Mouse (Mus musculus) kidney, postnatal 14 days (tissue): ENCODE measurements around the gene Rnf13.
A peak's percentile ranks its signal among the peaks of the same experiment; 100 is the strongest.
"Not testable (repeated sequence)": the region's sequence is repeated elsewhere in the genome, so short reads cannot be mapped to it uniquely, and the experiment has no call there.

Experiments
- DNase-seq: peaks from one replicate; pipeline ENCODE4 v3.0.0; 2022; ENCODE audit warnings: mixed read lengths

Gene Rnf13

GRCm38 (mm10) chr3:57735511-57736370 is at the start of gene Rnf13:
Gene Rnf13, plus strand, starts transcription at chr3:57736062.
- peak; percentile 98 for DNase-seq

GRCm38 (mm10) chr3:57691772-57692171 is 44.1 kb upstream of the Rnf13 start:
- DNase-seq = no peak

GRCm38 (mm10) chr3:57692719-57693118 is 43.1 kb upstream of the Rnf13 start, which contains the start of gene Ankub1:
Gene Ankub1, minus strand, starts transcription at chr3:57692799.
- DNase-seq = no peak

- DNase-seq = no peak
These were observed 39.6 kb upstream of the Rnf13 start for GRCm38 (mm10) chr3:57696249-57696648.

- DNase-seq = peak; percentile 24
These were observed 39.1 kb upstream of the Rnf13 start for GRCm38 (mm10) chr3:57696779-57697178.

- no peak for DNase-seq
These were observed 21.7 kb upstream of the Rnf13 start for GRCm38 (mm10) chr3:57714151-57714550.

- DNase-seq = no peak
These were observed 3.5 kb upstream of the Rnf13 start for GRCm38 (mm10) chr3:57732206-57732915.

- peak; percentile 3 for DNase-seq
These were observed 695 bp downstream of the Rnf13 start for GRCm38 (mm10) chr3:57736419-57737095.

GRCm38 (mm10) chr3:57739830-57740229 is 4.0 kb downstream of the Rnf13 start:
- DNase-seq = no peak

- DNase-seq = no peak
These were observed 12.9 kb downstream of the Rnf13 start for GRCm38 (mm10) chr3:57748576-57749267.

GRCm38 (mm10) chr3:57776915-57777314 is 41.1 kb downstream of the Rnf13 start:
- no peak for DNase-seq

- DNase-seq = no peak
These were observed 52.6 kb downstream of the Rnf13 start for GRCm38 (mm10) chr3:57788472-57788871.

GRCm38 (mm10) chr3:57789005-57789962 is 53.4 kb downstream of the Rnf13 start:
- DNase-seq = no peak

- no peak for DNase-seq
These were observed 55.2 kb downstream of the Rnf13 start for GRCm38 (mm10) chr3:57791104-57791503.

GRCm38 (mm10) chr3:57795071-57795470 is 59.2 kb downstream of the Rnf13 start:
- not testable (repeated sequence) for DNase-seq

GRCm38 (mm10) chr3:57815447-57815846 is 79.6 kb downstream of the Rnf13 start:
- peak; percentile 26 for DNase-seq

GRCm38 (mm10) chr3:57825866-57826265 is 90.0 kb downstream of the Rnf13 start:
- no peak for DNase-seq

GRCm38 (mm10) chr3:57833585-57833984 is 97.7 kb downstream of the Rnf13 start:
- DNase-seq = no peak

- DNase-seq = no peak
These were observed 101.0 kb downstream of the Rnf13 start for GRCm38 (mm10) chr3:57836911-57837310.

- DNase-seq = no peak
These were observed 107.9 kb downstream of the Rnf13 start for GRCm38 (mm10) chr3:57843775-57844174.
